Mouse (Mus musculus) hindbrain, postnatal 0 days (tissue): Measurements from ENCODE around the gene Batf2. TPM values are rescaled to one million over a fixed set of nuclear protein-coding genes. Genes with fewer than 3 reads are reported as not detected.

Source experiments
- ATAC-seq: fragments of 200-750 bp; cut with Nextera tagmentation; 2 replicates; pipeline ENCODE4 v1.8.0; 2017; ENCODE audit warnings: mild to moderate bottlenecking, moderate TSS enrichment, moderate library complexity
- DNase-seq: peaks from one replicate; pipeline ENCODE4 v3.0.0-alpha.2; 2015; ENCODE audit warnings: low spot score
- H3K27ac ChIP-seq: fragments of 300-500 bp; sonication (generic); 2 replicates; pipeline ENCODE4 v1.5.1; 2014; ENCODE audit warnings: mild to moderate bottlenecking
- H3K27me3 ChIP-seq: fragments of 300-500 bp; sonication (generic); 2 replicates; pipeline ENCODE4 v1.6.1; 2014; ENCODE audit warnings: low read length, mixed read lengths; ENCODE audit not compliant: insufficient read depth
- H3K36me3 ChIP-seq: fragments of 300-500 bp; sonication (generic); 2 replicates; pipeline ENCODE4 v1.6.1; 2014; ENCODE audit warnings: low read length, mixed read lengths; ENCODE audit not compliant: insufficient read depth
- H3K4me1 ChIP-seq: fragments of 300-500 bp; sonication (generic); 2 replicates; pipeline ENCODE4 v1.6.1; 2014; ENCODE audit warnings: antibody characterized with exemption, low read length, mixed read lengths; ENCODE audit not compliant: insufficient read depth
- H3K4me2 ChIP-seq: fragments of 300-500 bp; sonication (generic); 2 replicates; pipeline ENCODE4 v1.6.1; 2014; ENCODE audit warnings: low read depth, mild to moderate bottlenecking, low read length, moderate library complexity, mixed read lengths
- H3K4me3 ChIP-seq: fragments of 300-500 bp; sonication (generic); 2 replicates; pipeline ENCODE4 v1.5.1; 2014; ENCODE audit warnings: low read length
- H3K9ac ChIP-seq: fragments of 300-500 bp; sonication (generic); replicated peaks from 2 replicates; pipeline ENCODE4 v1.6.1; 2014; ENCODE audit warnings: mild to moderate bottlenecking, low read length, moderate library complexity, mixed read lengths
- H3K9me3 ChIP-seq: fragments of 300-500 bp; sonication (generic); 2 replicates; pipeline ENCODE4 v1.6.1; 2016; ENCODE audit warnings: low read length, mixed read lengths
- CTCF ChIP-seq: IDR thresholded peaks from 2 replicates; pipeline ENCODE4 v1.5.1; 2016; ENCODE audit warnings: antibody characterized with exemption, control low read depth, low read depth
- WGBS: fragments of 180-500 bp; shearing (Covaris S2); extraction: QIAGEN DNeasy Blood & Tissue Kit; methylation state at CpG from one replicate; pipeline ENCODE4 v1.1.7; 2014; 5-methylcytosine and 5-hydroxymethylcytosine counted together
- polyA plus RNA-seq: library from polyadenylated mRNA; unstranded; fragments of >200 nt; fragmentation: Nextera tagmentation; extraction: Ambion mirVana; gene quantifications from 2 replicates; pipeline ENCODE4 v1.2.1, GENCODE M21; 2015
- total RNA-seq: library from RNA; depleted of rRNA; stranded (reverse); fragments of >200 nt; gene quantifications from 2 replicates; pipeline ENCODE4 v1.2.3, GENCODE M21; 2014; rRNA removed

The Batf2 gene
- total RNA-seq (not detected in 2 replicates), polyA plus RNA-seq (0.21 and 0.23 TPM in 2 replicates)

GRCm38 (mm10) chr19:6140678-6141393, at the start of gene Batf2:
Gene Batf2, plus strand, starts transcription at chr19:6140983.
- Histone ChIP-seq H3K4me3 (peak within 1 kb of the TSS; percentile 65), H3K27me3 (no peaks in the 10 kb centered on the region), H3K9me3 (no peaks in the 10 kb centered on the region), H3K9ac (peak within 1 kb of the TSS; percentile 80), H3K27ac (peak within 1 kb of the TSS; percentile 99), H3K36me3 (peaks cover 15% of the 10 kb centered on the region), H3K4me1 (peaks cover 10% of the 10 kb centered on the region), H3K4me2 (peak within 1 kb of the TSS; percentile 92)
- peak; percentile 94 for ATAC-seq
- peak; percentile 78 for TF ChIP-seq CTCF
- WGBS: under 1% methylated on average over 65 of the region's 68 CpGs
- DNase-seq: peak; percentile 98

GRCm38 (mm10) chr19:6094119-6094518, 46.7 kb upstream of the Batf2 start, which contains the start of gene AC131692.1:
Gene AC131692.1, plus strand, starts transcription at chr19:6094419.
- no peak within 1 kb of the TSS for H3K9ac ChIP-seq
- DNase-seq: no peak
- WGBS: 90% methylated on average over 7 of the region's 7 CpGs

GRCm38 (mm10) chr19:6097847-6098246, 42.9 kb upstream of the Batf2 start:
- no peak overlapping the region for H3K4me3 ChIP-seq
- 93% methylated on average over 3 of the region's 3 CpGs for WGBS

More at GRCm38 (mm10) chr19:6094119-6094518, 46.7 kb upstream of the Batf2 start, which contains the start of gene AC131692.1:
- no peak for ATAC-seq
- no peak within 1 kb of the TSS for H3K27ac ChIP-seq
- no peak for TF ChIP-seq CTCF
- H3K9me3 ChIP-seq: no peaks in the 10 kb centered on the region
- no peaks in the 10 kb centered on the region for H3K36me3 ChIP-seq
- no peaks in the 10 kb centered on the region for H3K4me1 ChIP-seq
- no peak within 1 kb of the TSS for H3K4me3 ChIP-seq
- no peaks in the 10 kb centered on the region for H3K27me3 ChIP-seq
- H3K4me2 ChIP-seq: no peak within 1 kb of the TSS

GRCm38 (mm10) chr19:6101186-6101585, 39.6 kb upstream of the Batf2 start:
- TF ChIP-seq CTCF: no peak
- 66% methylated on average over 6 of the region's 6 CpGs for WGBS
- H3K27ac ChIP-seq: no peak overlapping the region

More at GRCm38 (mm10) chr19:6097847-6098246, 42.9 kb upstream of the Batf2 start:
- no peak for DNase-seq
- H3K27ac ChIP-seq: no peak overlapping the region
- no peaks in the 10 kb centered on the region for H3K36me3 ChIP-seq
- ATAC-seq: no peak
- no peak overlapping the region for H3K9ac ChIP-seq
- no peaks in the 10 kb centered on the region for H3K4me1 ChIP-seq
- no peak overlapping the region for H3K4me2 ChIP-seq
- H3K9me3 ChIP-seq: no peaks in the 10 kb centered on the region
- TF ChIP-seq CTCF: no peak
- no peaks in the 10 kb centered on the region for H3K27me3 ChIP-seq

GRCm38 (mm10) chr19:6102169-6102853, 38.5 kb upstream of the Batf2 start:
- no peaks in the 10 kb centered on the region for H3K27me3 ChIP-seq
- 75% methylated on average over 6 of the region's 6 CpGs for WGBS
- TF ChIP-seq CTCF: no peak
- ATAC-seq: no peak
- DNase-seq: no peak
- H3K4me3 ChIP-seq: no peak overlapping the region
- H3K9ac ChIP-seq: no peak overlapping the region
- no peak overlapping the region for H3K4me2 ChIP-seq
- H3K27ac ChIP-seq: no peak overlapping the region
- H3K36me3 ChIP-seq: no peaks in the 10 kb centered on the region
- H3K9me3 ChIP-seq: no peaks in the 10 kb centered on the region
- no peaks in the 10 kb centered on the region for H3K4me1 ChIP-seq

More at GRCm38 (mm10) chr19:6101186-6101585, 39.6 kb upstream of the Batf2 start:
- Histone ChIP-seq H3K9ac (no peak overlapping the region), H3K4me1 (no peaks in the 10 kb centered on the region), H3K4me2 (no peak overlapping the region), H3K27me3 (no peaks in the 10 kb centered on the region), H3K4me3 (no peak overlapping the region), H3K9me3 (no peaks in the 10 kb centered on the region), H3K36me3 (no peaks in the 10 kb centered on the region)
- no peak for DNase-seq
- no peak for ATAC-seq

- Histone ChIP-seq H3K27ac (no peak overlapping the region), H3K9ac (no peak overlapping the region), H3K4me1 (no peaks in the 10 kb centered on the region), H3K4me3 (no peak overlapping the region), H3K4me2 (no peak overlapping the region), H3K27me3 (no peaks in the 10 kb centered on the region), H3K36me3 (no peaks in the 10 kb centered on the region), H3K9me3 (no peaks in the 10 kb centered on the region)
- DNase-seq (no peak), ATAC-seq (no peak)
- TF ChIP-seq CTCF: no peak
- 90% methylated on average over 4 of the region's 4 CpGs for WGBS
Measured at GRCm38 (mm10) chr19:6104476-6104875, 36.3 kb upstream of the Batf2 start.
